Mouse (Mus musculus) layer of hippocampus, postnatal 36 days (tissue): ENCODE results near the gene Epb41l5. TPM values are rescaled to one million over a fixed set of nuclear protein-coding genes. Genes with fewer than 3 reads are reported as not detected.

Experiments used
- DNase-seq, 2 experiments: peaks; one replicate each; pipeline ENCODE4 v3.0.0; 2022
- total RNA-seq, 2 experiments: library from RNA; stranded (reverse); gene quantifications; 2 replicates each; pipeline ENCODE4 v1.2.3; 2021

The Epb41l5 gene
- total RNA-seq, 2 experiments from 2014 or later = 6.4 to 6.8 TPM

DNA sequence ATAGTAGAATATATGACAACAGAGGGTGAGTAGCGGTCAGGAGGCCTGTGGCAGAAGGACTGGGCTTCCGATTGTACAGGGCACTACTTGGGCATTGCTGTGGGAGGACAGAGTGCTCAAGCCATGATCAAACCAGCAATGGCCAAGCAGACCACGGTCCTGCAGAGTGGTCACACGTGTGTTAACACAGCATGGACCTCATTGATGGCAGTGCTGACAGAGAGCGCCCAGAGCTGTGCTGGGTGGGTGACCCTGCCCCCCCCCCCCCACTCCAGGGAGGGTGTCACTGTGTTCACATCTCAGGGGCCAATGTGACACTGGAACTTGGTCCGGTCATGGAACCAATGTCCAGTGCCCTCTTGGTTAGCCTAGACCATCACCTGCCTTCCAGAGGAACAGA, 116.6 kb downstream of the Epb41l5 start:
- no peak for DNase-seq

DNA sequence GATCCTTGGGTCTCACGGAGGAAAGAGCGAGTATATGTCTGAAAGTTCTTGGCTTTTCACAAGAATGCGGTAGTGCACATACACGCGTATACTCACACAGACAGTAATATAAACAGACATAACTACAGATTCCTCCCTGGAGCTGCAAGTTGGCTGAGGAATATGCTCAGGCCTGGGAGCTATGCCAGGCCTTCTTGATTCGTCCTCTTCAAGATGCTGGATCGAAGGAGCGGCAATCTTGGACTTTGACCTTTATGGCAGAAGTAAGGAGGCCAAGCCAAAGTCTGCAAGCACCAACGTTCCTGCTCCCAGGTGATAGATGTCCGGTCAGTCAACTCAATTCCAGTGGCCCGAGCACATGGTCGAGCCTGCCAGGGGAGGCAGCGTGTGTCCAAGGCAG, 117.9 kb downstream of the Epb41l5 start:
- no peak for DNase-seq

DNA sequence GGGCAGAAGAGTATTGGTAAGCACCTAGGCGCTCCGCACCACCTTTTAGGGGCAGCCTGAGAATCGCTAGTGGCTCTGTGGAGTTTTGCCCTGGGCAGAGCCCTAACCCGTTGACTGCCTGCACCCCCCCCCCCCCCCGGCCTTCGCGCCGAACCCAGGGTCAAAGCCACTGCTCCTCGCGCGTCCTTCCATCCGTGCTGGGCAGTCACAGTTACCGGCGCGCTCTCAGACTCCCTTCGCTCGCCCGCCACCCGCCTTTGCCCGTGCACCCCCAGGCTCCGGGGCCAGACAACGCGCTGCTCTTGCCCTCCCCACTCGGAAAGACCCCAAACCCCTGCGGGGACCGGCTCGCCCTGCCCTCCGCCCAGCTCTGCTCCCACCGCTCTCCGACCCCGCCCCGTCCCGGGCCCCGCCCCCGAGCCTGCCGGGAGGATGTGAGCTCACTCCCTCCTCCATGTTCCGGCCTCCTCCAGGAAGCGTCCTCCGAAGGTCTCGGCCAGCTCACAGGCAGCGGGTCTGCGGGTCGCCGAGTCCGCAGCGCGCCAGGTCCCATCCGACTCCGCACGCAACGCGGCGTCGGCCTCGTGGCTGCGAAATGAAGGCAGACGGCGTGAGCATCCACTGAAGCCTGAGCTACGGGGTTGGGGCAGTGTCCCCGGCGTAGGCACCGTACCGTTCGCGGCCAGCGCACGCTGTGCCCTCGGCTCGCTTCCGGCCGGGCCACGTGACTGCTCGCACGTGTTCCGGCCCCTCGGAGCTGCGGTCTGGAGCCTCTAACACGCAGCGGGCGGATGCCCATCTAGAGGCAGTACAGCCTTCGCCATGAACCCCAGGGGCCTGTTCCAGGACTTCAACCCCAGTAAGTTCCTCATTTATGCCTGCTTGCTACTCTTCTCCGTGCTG, 122.9 kb downstream of the Epb41l5 start, which contains the start of gene Tmem185b:
TSS of gene Tmem185b (plus strand) at position 472 of the 903 bp plus-strand sequence.
- peak; percentile 90 to 92 for DNase-seq

DNA sequence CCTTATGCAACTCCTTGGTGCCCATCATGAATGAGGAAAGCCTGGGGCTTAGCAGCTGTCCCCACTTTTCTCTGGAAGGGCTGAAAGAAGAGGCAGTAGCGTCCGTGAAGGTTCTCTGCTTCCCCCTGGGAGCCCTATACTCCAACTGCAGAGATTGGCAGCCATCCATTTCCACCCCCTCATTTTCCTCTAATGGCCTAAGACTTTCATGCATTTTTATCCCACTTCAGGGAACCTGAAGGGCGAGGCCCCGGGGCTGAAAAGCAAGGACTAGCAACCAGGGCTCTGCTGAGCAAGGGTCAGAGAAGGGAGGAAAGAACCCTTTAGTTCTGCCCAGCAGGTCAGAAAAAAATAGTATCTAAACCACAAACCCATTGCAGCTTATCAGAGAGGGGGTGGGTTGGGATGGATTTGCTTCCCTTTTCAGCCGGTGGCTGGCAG, 123.8 kb downstream of the Epb41l5 start:
- peak; percentile 32 to 38 for DNase-seq

DNA sequence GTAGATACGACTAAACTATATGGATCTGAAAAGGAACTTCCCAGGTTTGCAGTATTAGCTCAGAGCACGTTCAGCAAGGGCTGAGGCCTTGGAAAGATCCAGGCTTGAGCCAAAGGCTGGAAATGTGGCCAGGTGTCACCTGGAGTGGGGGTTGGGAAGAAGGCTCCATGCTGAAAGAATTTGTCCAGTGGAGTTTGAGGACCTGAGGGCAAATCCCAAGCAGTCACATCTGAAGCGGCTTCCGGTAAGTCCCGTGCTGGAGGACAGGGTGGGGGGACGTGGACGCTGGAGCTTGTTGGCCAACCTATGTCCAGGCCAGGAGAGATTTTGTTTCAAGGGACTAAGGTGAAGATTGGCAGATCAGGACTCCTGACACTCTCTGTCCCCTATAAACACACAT, 125.0 kb downstream of the Epb41l5 start:
- no peak for DNase-seq

DNA sequence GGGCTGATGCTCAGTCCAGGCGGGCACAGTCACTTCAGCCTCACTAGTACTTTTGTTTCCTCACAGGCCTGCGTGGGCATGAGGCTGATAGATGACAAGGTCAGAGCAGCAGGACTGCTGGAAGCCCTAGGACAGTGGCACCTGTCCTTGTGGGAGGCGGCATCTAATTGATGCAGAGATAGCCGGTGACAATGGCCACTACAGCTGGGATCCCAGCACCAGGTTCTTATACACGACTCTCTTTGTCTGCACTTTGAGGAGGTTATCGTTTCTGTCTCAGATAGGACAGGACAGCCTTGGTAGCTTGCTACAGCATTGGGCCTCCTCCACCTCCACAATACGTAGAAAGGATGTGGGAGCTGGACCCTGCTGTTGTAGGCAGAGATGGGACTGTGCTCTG, 125.4 kb downstream of the Epb41l5 start:
- DNase-seq = no peak

DNA sequence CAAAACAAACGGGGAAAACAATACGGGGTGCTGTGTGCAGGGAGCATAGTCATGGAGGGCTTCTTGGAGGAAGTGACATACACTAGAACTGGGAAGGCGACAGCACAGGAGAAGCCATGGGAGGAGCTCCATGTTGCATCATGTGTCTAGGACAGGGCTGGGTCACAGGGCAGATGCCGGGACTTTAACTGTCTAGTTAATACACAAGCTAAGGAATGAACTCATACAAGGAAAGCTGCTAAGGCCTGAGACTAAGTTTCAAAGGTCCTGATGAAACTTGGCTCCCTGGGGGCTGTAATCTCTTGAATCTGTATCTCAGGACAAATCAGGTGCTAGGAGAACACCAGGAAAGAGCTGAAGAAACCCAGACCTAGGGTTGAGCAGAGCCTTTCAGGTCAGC, 126.1 kb downstream of the Epb41l5 start:
- DNase-seq = no peak

DNA sequence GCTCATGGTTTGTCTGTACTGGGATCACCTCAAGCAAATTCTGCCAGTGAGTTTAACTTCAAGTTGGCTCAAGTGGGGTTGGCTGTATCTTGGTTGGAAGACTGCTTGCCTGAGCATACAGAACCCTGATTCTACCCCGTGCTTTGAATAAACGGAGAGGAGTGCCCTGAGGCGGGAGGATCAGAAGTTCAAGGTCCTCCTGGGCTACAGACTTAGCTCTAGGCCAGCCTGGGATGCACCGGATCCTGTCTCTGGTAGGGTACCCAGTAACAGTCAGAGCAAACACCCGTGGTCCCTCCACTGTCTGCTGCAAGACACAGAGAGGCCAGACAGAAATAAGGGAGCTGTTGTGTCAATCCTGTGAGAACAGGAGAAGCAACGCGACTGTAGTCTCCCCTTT, 127.1 kb downstream of the Epb41l5 start:
- DNase-seq = no peak

DNA sequence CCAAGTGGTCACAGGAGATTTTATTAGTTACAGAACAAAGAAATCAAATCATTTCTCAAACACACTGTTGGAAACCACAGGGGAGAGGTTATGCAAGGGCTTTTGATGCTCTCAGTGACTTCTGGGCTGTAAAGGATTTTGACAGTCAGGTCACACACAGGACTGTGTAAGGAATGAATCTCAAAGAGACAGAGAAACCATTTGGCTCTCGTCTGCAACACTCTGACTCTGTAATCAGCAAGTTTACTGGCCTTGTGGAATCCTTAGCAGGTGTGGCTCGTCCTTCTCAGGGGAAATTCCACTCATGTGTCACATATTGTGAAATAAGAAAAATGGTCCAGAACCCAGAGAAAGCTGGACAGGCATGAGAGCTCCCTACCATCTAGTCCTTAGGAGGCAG, 127.8 kb downstream of the Epb41l5 start:
- no peak for DNase-seq

DNA sequence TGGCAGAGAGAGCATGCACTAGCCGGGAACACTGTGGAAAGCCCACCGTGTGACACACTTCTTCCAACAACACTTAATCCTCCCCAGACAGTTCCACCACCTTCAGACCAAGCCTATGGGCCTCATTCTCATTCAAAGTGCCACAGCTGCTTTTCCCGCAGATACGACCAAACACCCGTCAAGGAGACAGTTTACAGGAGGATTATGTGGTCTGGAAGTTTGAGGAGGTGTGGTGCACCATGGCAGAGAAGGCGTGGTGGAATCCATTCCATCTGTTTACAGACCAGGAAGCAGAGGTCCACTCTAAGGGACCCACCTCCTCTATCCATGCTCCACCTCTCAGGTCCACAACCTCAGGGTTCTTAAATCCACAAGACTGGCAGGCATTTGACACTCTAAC, 129.5 kb downstream of the Epb41l5 start:
- no peak for DNase-seq

DNA sequence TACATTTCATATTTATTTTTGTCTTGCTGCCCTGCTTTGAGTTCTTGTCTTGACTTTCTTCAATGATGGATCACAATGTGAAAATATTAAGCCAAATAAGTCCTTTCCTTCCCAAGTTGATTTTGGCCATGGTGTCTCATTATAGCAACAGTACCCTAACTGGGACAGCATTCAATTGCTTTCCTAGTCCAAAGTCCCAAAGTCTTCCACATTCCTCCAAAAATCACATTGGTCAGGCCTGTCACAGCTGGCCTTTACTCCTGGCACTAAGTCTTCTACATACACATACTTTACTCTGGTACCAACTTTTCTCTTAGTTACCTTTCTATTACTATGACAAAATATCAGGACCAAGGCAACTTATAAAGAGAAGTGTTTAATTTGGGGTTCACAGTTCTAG, 130.0 kb downstream of the Epb41l5 start:
- no peak for DNase-seq

DNA sequence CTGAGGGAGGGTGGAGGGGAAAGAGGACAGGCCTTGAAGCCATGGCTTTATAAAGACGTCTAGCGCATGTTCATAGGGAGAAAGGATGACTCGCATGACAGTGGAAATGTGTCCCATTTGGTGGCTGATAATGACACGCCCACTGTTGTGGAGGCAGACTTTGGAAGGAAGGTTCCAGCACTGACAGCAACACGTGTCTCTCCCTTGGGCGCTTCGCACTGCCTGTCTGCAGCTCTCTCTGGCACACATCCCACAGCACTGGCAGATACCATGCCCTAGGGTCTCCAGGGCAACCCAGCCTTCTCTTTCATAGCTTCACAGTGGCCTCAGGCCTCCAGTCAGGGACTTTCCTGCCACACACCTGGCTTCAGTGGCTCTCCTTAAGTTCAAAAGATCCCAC, 130.7 kb downstream of the Epb41l5 start:
- DNase-seq = no peak

DNA sequence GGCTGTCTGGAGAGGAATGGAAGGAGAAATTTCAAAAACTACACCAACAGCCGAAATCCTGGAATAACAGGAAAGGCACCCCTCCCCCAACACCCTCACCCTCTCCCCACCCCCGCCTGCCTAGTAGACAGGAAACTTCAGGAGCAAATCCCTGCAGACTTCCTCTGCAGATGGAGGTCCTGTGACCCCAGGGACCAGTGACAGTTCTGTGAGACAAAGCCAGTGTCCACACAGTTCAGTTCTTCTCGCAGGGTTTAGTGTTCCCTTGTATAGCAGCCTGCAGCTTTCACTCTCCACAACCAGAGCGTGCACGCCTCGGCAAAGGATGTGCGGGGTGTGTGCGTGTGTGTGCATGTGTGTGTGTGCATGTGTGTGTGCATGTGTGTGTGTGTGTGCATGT, 137.9 kb downstream of the Epb41l5 start:
- DNase-seq = no peak

DNA sequence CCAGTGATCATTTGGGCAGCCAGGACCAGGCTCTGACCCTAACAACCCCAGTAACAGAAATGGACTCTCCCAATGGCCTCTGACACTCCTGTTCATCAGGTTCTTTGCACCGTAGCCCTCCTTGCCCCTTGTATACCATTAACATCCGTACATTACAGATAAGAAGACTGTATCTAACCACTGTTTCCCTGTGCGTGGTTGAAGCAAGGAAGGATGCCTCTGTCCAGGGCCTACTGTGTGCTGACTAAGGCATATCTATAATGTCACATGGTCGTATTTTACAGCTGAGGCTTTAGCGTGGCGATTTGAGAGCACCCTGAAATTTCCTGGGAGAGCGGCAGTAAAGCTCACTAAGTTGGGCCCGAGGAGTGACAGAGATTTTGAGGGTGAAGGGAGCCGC, 138.4 kb downstream of the Epb41l5 start:
- no peak for DNase-seq

DNA sequence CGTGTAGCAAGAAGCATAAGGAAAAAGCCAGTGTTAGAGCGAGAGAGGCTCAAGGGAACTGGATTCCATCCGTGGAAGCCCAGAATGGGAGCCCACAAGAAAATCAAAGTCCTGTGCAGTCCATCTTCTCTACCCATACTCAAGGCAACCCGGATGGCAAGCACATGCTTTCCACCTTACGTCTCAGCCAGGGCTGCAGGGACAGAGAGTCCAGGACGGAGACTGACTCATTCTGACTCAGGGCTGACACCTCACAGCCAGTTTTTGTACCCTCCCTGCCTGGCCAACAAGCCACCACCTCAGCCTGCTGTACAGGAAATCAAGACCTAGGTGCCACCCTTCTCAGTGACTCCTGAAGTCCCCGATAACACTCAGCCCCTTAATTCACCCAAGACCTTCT, 139.3 kb downstream of the Epb41l5 start:
- DNase-seq = no peak

DNA sequence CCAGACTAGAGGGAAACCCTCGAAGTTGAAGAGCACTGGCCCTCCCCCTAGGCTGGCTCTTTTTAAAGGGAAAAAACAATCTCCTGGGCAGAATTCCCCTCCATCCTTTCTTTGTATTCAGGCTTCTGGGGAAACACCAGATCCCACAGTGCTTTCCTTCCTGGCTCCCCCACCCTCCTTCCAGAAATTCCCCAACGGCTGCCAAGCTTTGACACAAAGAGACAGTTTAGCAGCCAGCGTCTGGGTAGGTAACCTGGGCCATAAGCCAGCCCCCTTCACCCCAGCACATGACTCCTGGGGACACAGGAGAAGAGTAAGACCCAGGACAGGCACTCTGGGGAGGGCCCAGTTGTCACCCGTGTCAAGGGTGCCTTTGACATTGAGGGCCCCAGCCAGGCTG, 140.3 kb downstream of the Epb41l5 start:
- DNase-seq = no peak

DNA sequence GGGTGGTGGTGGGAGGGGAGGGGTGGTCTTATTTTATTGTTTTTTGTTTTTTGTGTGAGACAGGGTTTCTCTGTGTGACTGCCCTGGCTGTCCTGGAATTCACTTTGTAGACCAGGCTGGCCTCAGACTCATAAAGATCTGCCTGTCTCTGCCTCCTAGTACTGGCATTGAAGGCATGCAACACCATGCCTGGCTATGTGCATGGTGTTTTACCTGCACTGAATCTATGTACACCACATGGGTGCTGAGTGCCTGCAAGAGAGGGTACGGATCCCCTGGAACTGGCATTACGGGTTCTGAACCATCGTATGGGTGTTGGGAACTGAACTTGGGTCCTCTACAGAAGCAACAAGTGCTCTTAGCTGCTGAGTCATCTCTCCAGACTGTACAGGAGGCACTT, 142.8 kb downstream of the Epb41l5 start:
- DNase-seq = no peak

DNA sequence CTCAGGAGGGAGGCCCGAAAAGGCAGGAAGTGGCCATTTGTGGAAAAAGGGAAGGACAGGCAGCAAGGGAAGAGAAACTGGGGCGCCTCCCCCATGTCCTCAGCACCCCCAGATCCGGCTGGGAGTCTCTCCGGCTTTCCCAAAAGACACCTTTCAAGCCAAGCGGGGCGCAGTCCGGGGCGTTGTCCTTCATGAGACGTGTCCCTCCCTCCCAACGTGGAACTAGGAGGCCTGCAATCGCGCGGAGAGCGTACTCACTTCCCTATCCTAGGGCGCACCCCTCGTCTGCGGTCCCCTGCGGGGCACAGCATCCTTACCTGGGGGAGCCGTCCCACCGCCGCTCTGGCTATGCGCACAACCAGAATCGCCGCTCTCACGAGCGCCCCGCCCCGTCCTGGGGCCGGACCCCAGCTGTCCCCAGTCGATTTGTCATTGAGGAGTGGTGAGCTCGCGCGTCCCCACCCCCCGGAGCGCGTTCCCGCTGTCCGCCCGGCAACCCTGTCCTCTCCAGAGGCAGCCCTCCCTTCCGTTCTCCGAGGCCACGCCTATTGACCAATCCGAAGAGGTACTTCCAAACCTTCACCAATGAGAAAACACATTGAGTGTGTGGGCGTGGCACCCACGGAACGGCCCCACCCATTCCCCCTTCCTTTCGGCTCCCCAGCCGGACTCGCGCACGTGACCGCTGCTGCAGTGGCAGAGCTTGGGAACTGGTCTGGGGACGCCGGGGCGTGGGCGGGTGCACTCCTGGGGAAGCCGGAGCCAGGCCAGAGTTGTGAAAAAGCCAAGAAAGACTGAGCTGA, 144.3 kb downstream of the Epb41l5 start, which contains the start of gene Ralb:
TSS of gene Ralb (minus strand) at position 535 of the 803 bp plus-strand sequence.
- DNase-seq = peak; percentile 94 to 95

DNA sequence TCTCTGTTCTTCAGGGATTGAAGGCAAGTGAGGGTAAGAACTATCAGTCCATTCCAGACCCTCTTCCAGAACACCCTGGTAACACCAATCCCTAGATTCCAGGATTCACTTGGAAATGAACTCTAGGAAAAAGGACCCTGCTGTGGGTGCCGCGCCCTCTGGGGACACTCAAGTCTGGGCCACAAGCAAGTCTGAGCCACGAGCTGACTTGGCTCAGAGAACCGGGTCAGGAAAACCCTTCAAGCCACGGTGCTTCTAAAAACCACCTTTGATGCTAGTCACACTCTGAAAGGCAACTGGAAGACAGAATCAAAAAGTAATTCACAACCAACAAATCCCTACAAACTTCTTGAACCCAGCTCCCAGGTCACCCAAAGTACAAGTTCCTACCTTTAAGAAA, 145.0 kb downstream of the Epb41l5 start:
- DNase-seq = no peak

DNA sequence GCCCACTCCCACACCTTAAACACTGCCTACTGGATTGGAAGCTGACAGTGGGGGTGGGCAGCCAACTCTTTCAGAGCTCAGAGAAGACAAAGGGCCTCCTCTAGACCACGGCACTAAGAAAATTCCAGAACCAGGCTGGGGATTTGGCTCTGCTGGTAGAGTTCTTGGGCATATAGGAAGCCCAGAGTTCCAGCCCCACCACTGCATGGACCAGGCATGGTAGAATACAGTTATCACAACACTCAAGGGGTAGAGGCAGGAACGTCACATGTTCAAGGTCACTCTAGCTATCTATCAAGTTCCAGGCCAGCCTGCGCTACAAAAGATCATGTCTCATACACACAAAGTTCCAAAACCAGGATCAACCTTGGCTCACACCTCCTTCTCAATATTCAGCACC, 145.6 kb downstream of the Epb41l5 start:
- DNase-seq = no peak

DNA sequence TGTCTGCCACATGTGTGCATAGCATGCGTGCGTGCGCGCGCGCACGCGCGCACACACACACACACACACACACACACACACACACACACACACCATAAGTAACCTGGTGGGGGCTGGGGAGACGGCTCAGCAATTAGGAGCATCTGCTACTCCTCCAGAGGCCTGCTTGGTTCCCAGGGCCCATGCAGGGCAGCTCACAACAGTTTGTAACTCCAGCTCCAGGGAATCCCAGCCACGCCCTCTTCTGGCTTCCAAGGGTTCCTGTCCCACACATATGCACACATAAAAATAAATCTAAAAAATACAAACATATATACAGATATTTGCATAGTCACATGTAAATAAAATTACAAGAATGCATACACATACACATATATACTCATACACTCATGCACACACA, 146.1 kb downstream of the Epb41l5 start:
- no peak for DNase-seq

DNA sequence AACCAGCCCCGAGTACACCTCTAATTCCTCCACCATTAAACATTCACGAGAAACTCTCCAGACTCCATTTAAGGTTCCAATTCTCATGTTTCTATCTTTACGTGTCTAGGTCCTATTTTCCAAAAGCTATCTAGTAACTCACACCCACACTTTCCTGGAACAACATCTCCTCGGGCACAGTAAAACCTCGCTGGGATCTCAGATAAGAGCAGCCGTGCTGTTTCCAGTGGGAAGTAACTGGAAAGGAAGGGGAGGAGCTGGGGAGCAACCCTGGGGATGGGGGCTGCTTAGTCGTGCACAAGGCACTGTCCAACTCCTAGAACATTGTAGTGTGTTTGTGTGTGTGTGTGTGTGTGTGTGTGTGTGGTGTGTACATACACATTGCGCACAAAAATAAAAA, 146.9 kb downstream of the Epb41l5 start:
- DNase-seq = no peak

DNA sequence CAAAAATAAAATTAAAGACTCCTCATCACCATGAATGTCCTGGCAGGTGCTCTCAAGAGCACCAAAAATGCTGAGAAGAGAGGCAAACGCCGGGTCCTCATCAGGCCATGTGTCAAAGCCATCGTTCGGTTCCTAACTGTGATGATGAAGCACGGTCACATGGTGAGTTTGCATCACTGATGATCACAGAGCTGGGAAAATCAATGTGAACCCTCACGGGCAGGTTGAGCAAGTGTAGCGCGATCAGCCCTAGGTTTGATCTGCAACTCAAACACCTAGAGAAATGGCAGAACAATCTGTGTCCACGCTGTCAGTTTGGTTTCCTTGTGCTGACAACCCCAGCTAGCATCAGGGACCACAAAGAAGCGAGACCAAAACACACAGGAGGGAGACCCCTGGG, 149.3 kb downstream of the Epb41l5 start:
- DNase-seq = no peak
